Mouse (Mus musculus) hindlimb bud, embryonic 11.5 days (tissue): ENCODE results near the gene Rnf43.

ENCODE experiments used
- DNase-seq: peaks from one replicate; pipeline ENCODE4 v3.0.0-alpha.2; 2012; ENCODE audit warnings: low read depth, low spot score; ENCODE audit errors: extremely low spot score

Gene Rnf43

DNA sequence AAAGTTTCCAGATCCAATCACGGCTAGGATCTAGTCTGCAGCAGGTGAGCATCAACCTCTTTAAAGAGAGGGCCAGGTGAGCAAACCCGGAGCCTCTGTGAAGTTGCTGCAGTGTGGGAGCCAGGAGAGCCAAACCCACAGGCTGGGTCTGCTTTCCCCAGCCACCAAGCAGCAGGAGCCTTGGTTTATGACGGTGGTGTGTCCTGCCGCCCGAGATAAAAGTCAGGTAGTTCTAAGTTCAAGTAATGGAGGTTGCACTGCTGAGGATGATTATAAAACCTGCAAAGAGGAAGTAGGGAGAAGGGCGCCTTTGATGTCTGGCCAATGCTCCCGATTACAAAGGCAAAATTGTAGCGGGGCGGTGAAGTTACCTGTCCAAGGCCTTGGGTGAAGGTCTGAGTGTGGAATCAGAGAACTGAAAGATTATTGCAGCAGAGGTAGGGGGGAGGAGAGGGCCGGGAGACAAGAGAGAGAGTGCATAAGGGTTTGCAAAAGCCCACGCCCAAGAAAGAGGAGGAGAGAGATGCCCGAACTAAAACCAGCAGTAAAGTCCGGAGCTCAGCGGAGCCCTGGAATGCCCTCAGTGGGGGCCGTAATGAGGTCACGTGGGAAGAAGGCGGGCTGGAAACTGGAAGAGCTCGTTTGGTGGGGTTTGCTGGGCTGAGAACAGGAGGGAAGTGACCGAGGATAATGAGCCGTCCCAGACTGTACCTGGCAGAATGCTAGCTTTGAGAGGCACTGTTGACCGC, 47.2 kb downstream of the Rnf43 start:
- DNase-seq, result peak; percentile 42

DNA sequence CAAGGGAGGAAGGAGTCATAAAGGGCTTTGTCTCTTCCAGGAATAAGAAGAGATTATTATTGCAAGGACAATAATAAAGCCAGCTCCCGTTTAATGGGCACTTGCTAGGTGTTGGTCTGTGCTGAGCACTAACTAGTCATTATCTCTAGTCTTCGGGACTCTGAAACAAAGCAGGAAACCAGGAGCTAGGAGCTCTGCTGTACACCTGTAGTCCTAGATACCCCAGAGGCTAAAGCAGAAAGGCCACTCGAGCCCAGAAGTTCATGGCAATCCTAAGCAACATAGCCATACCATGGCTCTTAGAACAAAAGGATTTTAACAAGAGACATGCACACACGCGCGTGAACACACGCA, 47.7 kb downstream of the Rnf43 start:
- DNase-seq, result no peak

- DNase-seq, result no peak
Measured at GRCm38 (mm10) chr11:87712188-87712587, 49.7 kb downstream of the Rnf43 start.

- DNase-seq, result no peak
Measured at GRCm38 (mm10) chr11:87715999-87716398, 53.5 kb downstream of the Rnf43 start.

DNA sequence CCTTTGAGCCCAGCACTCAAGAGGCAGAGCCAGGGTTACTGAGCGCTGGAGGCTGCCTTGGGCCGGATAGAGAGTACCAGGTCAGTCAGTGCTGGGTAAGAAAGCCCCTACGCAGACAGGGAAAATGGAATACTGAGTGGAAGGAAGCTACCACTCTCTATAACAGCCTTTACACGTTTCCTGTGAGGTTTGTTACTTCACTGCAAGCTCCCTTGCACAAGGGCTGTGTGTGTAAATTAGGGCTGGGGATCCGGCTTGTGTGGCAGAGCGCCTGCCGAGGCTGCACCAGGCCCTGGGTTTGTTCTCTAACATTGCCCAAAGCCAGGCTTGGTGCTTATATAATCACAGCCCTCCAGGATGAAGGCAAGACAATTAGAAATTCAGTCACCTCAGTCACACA, 57.0 kb downstream of the Rnf43 start:
- no peak for DNase-seq

DNA sequence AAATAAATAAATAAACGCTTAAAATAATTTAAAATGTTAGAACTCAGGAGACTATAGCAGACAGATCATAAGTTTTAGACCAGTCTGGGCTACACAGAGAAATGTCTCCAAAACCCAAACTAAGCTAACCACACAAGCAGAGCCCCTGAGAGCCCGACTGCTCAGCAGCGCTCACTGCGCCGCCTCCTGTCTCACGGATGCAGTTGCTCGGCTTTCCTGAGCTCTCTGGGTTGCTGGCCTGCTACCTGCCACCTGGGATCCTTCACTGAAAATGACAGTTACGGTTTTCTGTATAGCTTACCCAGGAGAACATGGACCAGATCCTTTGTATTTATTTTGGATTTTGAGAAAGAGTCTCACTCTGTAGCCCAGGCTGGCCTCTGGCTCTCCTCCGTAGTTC, 57.8 kb downstream of the Rnf43 start:
- DNase-seq, result no peak

DNA sequence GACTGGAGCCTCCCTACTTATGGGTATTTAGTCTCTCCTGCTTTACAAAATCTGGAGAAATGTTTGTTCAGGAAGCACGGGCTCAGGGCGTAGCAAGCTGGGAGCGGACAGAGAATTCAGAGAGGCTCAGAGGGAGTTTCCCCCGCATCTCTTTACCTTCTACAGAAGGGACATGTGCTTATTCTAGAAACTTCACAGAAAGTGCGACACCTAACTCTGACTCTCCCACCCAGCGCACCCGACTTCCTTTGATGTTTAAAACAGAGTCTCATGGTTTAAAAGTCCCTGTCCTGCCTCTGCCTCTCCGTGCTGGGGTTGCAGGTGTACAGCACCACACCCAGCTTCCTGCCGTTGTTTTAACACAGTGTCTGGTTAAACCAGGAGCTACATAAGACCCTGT, 58.3 kb downstream of the Rnf43 start:
- no peak for DNase-seq

- no peak for DNase-seq
Measured at GRCm38 (mm10) chr11:87722168-87722567, 59.6 kb downstream of the Rnf43 start.

- no peak for DNase-seq
Measured at GRCm38 (mm10) chr11:87722891-87723290, 60.4 kb downstream of the Rnf43 start.

DNA sequence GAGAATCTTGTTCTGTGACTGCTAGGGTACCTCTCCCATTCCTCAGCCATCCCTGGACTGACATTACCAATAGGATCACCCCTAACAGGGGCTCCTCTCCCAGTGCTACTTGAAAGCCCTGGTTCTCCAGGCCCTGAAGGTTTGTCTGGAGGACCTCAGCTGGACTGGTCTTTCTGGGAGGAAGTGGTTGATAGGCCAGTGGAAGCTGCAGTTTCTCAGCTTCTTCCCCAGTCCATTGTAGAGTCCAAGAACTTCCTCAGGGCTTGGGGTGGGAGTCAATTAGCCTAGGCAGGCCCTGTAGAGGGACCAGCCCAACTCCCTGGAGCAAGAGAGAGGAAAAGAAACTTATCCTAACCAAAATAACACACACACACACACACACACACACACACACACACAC, 63.0 kb downstream of the Rnf43 start:
- no peak for DNase-seq

- DNase-seq, result no peak
Measured at GRCm38 (mm10) chr11:87725964-87726562, 63.5 kb downstream of the Rnf43 start.

DNA sequence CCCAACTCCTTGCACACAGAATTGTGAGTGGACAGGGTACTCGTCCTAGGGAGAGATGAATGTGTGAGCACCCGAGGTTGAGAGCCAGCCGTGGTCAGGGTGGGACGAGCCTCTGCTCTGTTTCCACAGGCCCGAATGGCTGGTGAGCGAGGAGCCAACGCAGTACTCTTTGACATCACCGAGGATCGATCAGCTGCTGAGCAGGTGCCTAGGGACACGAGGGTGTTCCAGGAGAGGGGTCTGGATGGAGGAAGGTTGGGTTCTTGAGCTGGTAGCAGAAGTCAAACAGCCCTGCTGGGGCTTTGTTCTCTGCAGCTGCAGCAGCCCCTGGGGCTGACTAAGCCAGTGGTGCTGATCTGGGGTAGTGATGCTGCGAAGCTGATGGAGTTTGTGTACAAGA, 64.5 kb downstream of the Rnf43 start:
- no peak for DNase-seq

DNA sequence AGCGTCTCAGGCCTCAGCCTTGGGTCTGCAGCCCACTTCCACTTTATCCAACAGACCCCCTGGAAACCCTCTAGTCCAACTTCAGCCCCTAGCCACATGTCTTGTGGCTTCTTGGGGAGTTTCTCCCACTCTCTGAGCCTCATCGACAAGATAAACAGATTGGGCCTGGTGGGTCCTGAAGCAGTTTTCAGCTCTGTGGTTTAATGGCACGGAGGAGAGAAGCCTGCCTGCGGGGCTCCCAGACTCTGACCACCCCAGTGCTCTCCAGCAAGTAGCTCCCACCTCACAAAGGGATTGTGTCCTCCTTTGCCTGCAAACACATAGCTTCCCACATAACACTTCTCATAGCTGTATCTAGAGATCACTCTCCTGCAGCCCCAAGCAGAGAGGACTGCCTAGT, 64.9 kb downstream of the Rnf43 start:
- DNase-seq, result no peak

DNA sequence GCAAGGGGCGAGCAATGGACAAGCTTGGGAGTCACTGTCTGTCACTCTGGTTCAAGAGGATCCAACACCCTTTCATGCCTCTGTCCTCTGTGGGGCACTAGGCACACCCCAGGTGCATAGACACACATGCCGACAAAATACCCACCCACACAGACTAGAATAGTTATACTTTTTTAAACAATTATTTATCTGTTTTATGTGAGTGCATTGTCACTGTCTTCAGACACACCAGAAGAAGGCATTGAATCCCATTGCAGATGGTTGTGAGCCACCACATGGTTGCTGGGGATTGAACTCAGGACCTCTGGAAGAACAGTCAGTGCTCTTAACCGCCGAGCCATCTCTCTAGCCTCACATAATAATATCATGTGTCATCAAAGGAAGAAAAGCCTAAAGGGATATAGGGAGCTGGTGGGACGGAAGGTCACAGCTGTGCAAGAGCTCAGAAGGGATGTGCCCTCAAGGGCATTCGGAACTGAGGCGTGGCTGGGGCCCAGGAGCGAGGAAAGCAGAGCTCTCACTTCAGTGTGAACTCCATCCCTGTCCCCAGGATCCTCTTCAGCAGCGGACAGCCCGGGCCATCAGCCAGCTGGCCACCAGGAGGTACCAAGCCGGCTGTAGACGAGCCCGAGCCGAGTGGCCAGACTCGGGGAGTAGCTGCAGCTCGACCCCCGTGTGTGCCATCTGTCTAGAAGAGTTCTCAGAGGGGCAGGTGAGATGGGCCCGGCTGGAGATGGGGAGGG, 66.5 kb downstream of the Rnf43 start:
- DNase-seq, result no peak

DNA sequence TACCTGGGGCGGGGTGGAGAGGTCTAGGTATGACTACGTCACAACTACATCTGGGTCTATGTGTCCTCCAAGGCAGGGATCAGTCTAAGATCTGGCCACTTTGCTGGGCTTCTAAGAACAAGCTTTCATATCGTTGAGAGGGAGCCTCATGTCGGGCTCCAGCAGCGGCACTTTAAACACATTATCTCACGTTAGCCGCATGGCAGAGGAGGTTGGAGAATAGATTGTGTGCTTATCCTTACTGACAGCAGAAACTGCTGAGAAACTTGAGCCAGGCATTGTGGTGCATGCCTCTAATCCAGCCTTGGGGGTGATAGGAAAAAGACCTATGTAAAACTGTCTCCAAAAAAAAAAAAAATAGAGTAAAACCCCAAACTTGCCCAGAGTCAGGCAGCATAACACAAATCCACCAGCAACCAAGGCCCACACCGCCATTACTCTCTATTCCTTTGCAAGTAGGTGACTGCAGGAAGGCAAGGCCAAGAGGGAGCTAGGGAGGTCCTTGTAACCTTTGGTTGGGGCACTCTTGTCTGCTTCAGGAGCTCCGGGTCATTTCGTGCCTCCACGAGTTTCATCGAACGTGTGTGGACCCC, 67.2 kb downstream of the Rnf43 start:
- DNase-seq, result no peak

DNA sequence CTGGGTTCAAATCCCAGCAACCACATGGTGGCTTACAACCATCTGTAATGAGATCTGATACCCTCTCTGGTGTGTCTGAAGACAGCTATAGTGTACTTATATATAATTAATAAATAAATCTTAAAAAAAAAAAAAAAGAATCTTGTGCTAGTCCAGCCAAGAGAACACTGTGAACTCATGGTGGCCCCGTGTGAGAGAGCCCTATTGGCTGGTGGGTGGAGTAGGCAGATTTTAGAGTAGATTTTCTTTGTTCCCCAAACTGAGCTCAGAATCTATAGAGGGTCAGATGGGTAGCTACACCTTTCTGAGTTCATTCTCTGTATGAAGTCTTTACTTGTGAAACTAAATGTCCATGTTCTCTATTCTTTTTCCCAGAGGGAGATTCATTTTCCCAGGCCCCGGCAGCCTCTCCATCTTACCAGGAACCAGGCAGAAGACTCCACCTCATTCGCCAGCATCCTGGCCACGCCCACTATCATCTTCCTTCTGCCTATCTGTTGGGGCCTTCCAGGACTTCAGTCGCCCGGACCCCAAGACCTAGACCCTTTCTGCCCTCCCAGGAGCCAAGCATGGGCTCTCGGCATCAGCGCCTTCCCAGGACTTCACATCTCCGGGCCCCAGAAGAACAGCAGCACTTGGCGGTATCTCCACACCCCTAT, 68.3 kb downstream of the Rnf43 start:
- no peak for DNase-seq

GRCm38 (mm10) chr11:87734346-87734745, 71.8 kb downstream of the Rnf43 start:
- DNase-seq, result no peak

DNA sequence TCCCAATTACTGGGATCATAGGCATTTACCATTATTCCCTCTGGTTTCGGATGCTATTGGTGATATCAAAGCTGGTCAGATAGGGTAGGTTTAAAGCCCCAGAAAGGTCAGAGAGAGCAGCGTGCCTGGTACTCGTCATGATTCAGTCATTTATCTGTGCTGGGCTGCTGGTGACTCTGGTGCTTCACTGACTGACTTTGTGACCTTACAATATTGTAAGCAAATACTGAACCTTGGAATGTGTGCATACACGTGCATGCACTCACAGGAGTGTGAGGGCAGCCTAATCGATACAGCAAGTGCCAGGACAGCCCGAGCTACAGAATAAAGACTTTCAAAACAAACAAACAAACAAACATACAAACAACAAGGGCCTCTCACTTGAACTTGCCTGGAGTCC, 73.2 kb downstream of the Rnf43 start:
- DNase-seq, result no peak

DNA sequence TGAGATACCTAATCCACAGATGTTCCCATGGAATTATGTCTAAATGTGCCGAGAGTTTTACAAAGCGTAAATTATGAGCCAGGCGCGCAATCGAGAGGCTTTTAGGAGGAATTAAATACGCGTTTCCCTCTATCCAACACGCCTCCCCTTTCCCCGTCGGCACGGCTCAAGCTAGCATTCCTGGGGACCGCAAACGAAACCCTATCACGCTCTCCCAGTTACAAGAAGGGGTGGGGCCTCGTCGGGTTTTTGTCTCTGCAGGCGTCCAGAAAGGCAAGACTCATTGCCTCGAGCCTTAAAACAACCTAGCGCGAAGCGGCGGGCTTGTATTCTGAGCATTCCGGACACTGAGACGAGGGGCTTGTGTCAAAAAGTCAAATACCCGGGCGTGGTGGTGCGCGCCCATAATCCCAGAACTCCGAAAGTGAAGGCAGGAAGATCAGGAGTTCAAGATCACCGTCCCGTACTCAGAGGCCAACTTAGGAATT, 74.2 kb downstream of the Rnf43 start:
- peak; percentile 18 for DNase-seq

- DNase-seq, result peak; percentile 80
Measured at GRCm38 (mm10) chr11:87737175-87737740, 74.7 kb downstream of the Rnf43 start, which contains the start of gene Supt4a. Supt4a (plus strand) TSS chr11:87737552.

DNA sequence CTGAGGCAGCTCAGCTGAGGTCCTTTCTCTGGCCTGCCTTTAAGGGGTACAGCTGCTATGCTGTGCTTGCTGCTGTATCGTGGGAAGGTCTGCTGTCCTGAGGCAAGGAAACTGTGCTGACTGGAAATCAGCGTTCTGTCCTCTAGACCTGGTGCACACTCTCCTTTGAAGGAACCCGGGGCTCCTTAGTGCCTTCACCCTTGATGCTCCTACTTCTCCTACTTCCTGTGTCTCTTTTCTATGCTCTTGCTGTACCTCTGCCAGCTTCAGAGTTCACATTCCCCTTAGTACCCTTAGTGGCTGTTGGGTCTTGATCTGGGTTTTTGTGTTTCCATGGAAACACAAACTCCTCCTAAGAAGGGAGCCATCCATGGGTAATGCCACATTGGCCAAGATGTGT, 81.2 kb downstream of the Rnf43 start:
- no peak for DNase-seq
